Mouse (Mus musculus): ENCODE data around the gene Cstf1. TPM values are rescaled to one million over a fixed set of nuclear protein-coding genes. Genes with fewer than 3 reads are reported as not detected.

Gene Cstf1
- total and polyA plus RNA-seq, 3 experiments, result 44.2 to 62.1 (median 53.2) TPM

Other genes with a start within 250 kb of the Cstf1 start
- not detected in 2 replicates for gene Mc3r, start 122.2 kb upstream of the Cstf1 start, total RNA-seq (2012; rRNA removed)
- not detected in 2 replicates for gene Mc3r, start 122.2 kb upstream of the Cstf1 start, total RNA-seq (2014; rRNA removed)
- gene Mc3r, start 122.2 kb upstream of the Cstf1 start, polyA plus RNA-seq (2012; ENCODE audit: insufficient read length, low read depth), result not detected in 2 replicates
- 1.1 and 1.5 TPM in 2 replicates for gene Fam210b, start 25.1 kb upstream of the Cstf1 start, total RNA-seq (2012; rRNA removed)
- gene Fam210b, start 25.1 kb upstream of the Cstf1 start, total RNA-seq (2014; rRNA removed), result 0.58 and 0.68 TPM in 2 replicates
- gene Fam210b, start 25.1 kb upstream of the Cstf1 start, polyA plus RNA-seq (2012; ENCODE audit: insufficient read length, low read depth), result 1.1 and 1.2 TPM in 2 replicates
- 88.6 and 103 TPM in 2 replicates for gene Aurka, start 146 bp upstream of the Cstf1 start, total RNA-seq (2012; rRNA removed)
- gene Aurka, start 146 bp upstream of the Cstf1 start, total RNA-seq (2014; rRNA removed), result 73.6 and 84.4 TPM in 2 replicates
- 113 and 128 TPM in 2 replicates for gene Aurka, start 146 bp upstream of the Cstf1 start, polyA plus RNA-seq (2012; ENCODE audit: insufficient read length, low read depth)
- gene Cass4, start 23.1 kb downstream of the Cstf1 start, total RNA-seq (2012; rRNA removed), result 3.8 and 5.3 TPM in 2 replicates
- 2.9 and 3.3 TPM in 2 replicates for gene Cass4, start 23.1 kb downstream of the Cstf1 start, total RNA-seq (2014; rRNA removed)
- gene Cass4, start 23.1 kb downstream of the Cstf1 start, polyA plus RNA-seq (2012; ENCODE audit: insufficient read length, low read depth), result 3.7 and 3.8 TPM in 2 replicates
- 61.4 and 66.6 TPM in 2 replicates for gene Rtf2, start 69.9 kb downstream of the Cstf1 start, total RNA-seq (2012; rRNA removed)
- gene Rtf2, start 69.9 kb downstream of the Cstf1 start, total RNA-seq (2014; rRNA removed), result 58.5 and 60.3 TPM in 2 replicates
- 72.9 and 90.2 TPM in 2 replicates for gene Rtf2, start 69.9 kb downstream of the Cstf1 start, polyA plus RNA-seq (2012; ENCODE audit: insufficient read length, low read depth)
- 0.17 and 0.29 TPM in 2 replicates for gene Gcnt7, start 87.9 kb downstream of the Cstf1 start, total RNA-seq (2012; rRNA removed)
- not detected in 2 replicates for gene Gcnt7, start 87.9 kb downstream of the Cstf1 start, total RNA-seq (2014; rRNA removed)
- 0.21 TPM in 1 of 2 replicates, not detected in the other for gene Gcnt7, start 87.9 kb downstream of the Cstf1 start, polyA plus RNA-seq (2012; ENCODE audit: insufficient read length, low read depth)
- 0.25 and 0.42 TPM in 2 replicates for gene Fam209, start 101.8 kb downstream of the Cstf1 start, total RNA-seq (2012; rRNA removed)
- 0.69 TPM in 1 of 2 replicates, not detected in the other for gene Fam209, start 101.8 kb downstream of the Cstf1 start, total RNA-seq (2014; rRNA removed)
- 1.2 and 1.8 TPM in 2 replicates for gene Fam209, start 101.8 kb downstream of the Cstf1 start, polyA plus RNA-seq (2012; ENCODE audit: insufficient read length, low read depth)
- gene Tfap2c, start 178.9 kb downstream of the Cstf1 start, total RNA-seq (2012; rRNA removed), result not detected in 2 replicates
- not detected in 2 replicates for gene Tfap2c, start 178.9 kb downstream of the Cstf1 start, total RNA-seq (2014; rRNA removed)
- gene Tfap2c, start 178.9 kb downstream of the Cstf1 start, polyA plus RNA-seq (2012; ENCODE audit: insufficient read length, low read depth), result not detected in 2 replicates